Mouse (Mus musculus) left cerebral cortex, postnatal 36 days (tissue): Measurements from ENCODE around the gene Ccdc33. TPM values are rescaled to one million over a fixed set of nuclear protein-coding genes. Genes with fewer than 3 reads are reported as not detected.

Source experiments
- DNase-seq, 2 experiments: peaks; one replicate each; pipeline ENCODE4 v3.0.0; 2021 to 2022; ENCODE audit warnings: low spot score in 2 of 2, mixed read lengths in 1 of 2
- intact Hi-C: fragments of 180-260 bp; cut with DNase I; formaldehyde crosslinking; loops from one replicate; pipeline ENCODE4 v1.15.1; 2025
- total RNA-seq, 2 experiments: library from RNA; stranded (reverse); gene quantifications; 2 replicates each; pipeline ENCODE4 v1.2.3; 2021

Ccdc33 gene
- total RNA-seq, 2 experiments from 2014 or later, result 0.49 to 1.1 TPM

- intact Hi-C loops, result no loop called here
- DNase-seq, result no peak
These were observed 18.6 kb downstream of the Ccdc33 start for GRCm38 (mm10) chr9:58099836-58100565.

GRCm38 (mm10) chr9:58096629-58097301 lies 21.9 kb downstream of the Ccdc33 start:
- intact Hi-C loops, result no loop called here
- no peak for DNase-seq

- DNase-seq, result no peak
- intact Hi-C loops, result no loop called here
These were observed 22.6 kb downstream of the Ccdc33 start for GRCm38 (mm10) chr9:58095977-58096376.

GRCm38 (mm10) chr9:58093776-58094175 lies 24.8 kb downstream of the Ccdc33 start:
- no peak for DNase-seq
- intact Hi-C loops, result no loop called here

- intact Hi-C loops, result no loop called here
- no peak for DNase-seq
These were observed 25.9 kb downstream of the Ccdc33 start for GRCm38 (mm10) chr9:58092581-58093269.

- intact Hi-C loops, result no loop called here
- DNase-seq, result no peak
These were observed 26.8 kb downstream of the Ccdc33 start for GRCm38 (mm10) chr9:58091623-58092425.

- intact Hi-C loops, result no loop called here
- DNase-seq, result peak in 1 of 2 experiments; percentile 61
These were observed 31.2 kb downstream of the Ccdc33 start for GRCm38 (mm10) chr9:58087277-58087998.

GRCm38 (mm10) chr9:58086861-58087260 lies 31.8 kb downstream of the Ccdc33 start:
- intact Hi-C loops, result no loop called here
- DNase-seq, result no peak

- no peak for DNase-seq
- intact Hi-C loops, result no loop called here
These were observed 32.4 kb downstream of the Ccdc33 start for GRCm38 (mm10) chr9:58086203-58086602.

- intact Hi-C loops, result loop anchor here (2.0 kb wide), 1 partner anchor 26 kb away; no protein-coding TSS in a partner anchor
- DNase-seq, result no peak
These were observed 33.5 kb downstream of the Ccdc33 start for GRCm38 (mm10) chr9:58085074-58085473.

GRCm38 (mm10) chr9:58084586-58084985 lies 34.0 kb downstream of the Ccdc33 start:
- intact Hi-C loops, result loop anchor here (2.0 kb wide), 1 partner anchor 26 kb away; no protein-coding TSS in a partner anchor
- no peak for DNase-seq

GRCm38 (mm10) chr9:58074561-58074960 lies 44.1 kb downstream of the Ccdc33 start:
- DNase-seq, result no peak
- intact Hi-C loops, result no loop called here

GRCm38 (mm10) chr9:58067546-58067945 lies 51.1 kb downstream of the Ccdc33 start:
- DNase-seq, result peak; percentile 53 to 54
- intact Hi-C loops, result loop anchor here (2.0 to 5.0 kb wide), 2 partner anchors 45 to 135 kb away; no protein-coding TSS in a partner anchor

- DNase-seq, result peak; percentile 85 to 86
- intact Hi-C loops, result loop anchor here (2.0 to 5.0 kb wide), 2 partner anchors 46 to 136 kb away; no protein-coding TSS in a partner anchor
These were observed 51.9 kb downstream of the Ccdc33 start for GRCm38 (mm10) chr9:58066731-58067095.

GRCm38 (mm10) chr9:58065977-58066730 lies 52.5 kb downstream of the Ccdc33 start:
- intact Hi-C loops, result loop anchor here (2.0 to 5.0 kb wide), 2 partner anchors 46 to 137 kb away; no protein-coding TSS in a partner anchor
- DNase-seq, result peak in 1 of 2 experiments; percentile 58

GRCm38 (mm10) chr9:58065532-58065931 lies 53.1 kb downstream of the Ccdc33 start:
- intact Hi-C loops, result loop anchor here (5.0 kb wide), 1 partner anchor 47 kb away; no protein-coding TSS in a partner anchor
- DNase-seq, result no peak

GRCm38 (mm10) chr9:58063531-58063930 lies 55.1 kb downstream of the Ccdc33 start, which contains the start of gene Stra6:
TSS of gene Stra6 (plus strand) at chr9:58063788.
- DNase-seq, result no peak
- intact Hi-C loops, result no loop called here
